Mouse (Mus musculus) 3T3-L1 (cell line): ENCODE results near the gene Obsl1.

Source experiments
- DNase-seq: peaks from one replicate; pipeline ENCODE4 v3.0.0-alpha.2; 2015; ENCODE audit warnings: low read depth, low spot score

Obsl1 gene

GRCm38 (mm10) chr1:75435475-75436328 is 70.5 kb downstream of the Obsl1 start, which contains the start of gene Gmppa:
TSS of gene Gmppa (plus strand) at chr1:75435930.
- DNase-seq, result peak; percentile 95
